Mouse (Mus musculus): ENCODE data around the gene Fbxl13. TPM values are rescaled to one million over a fixed set of nuclear protein-coding genes. Genes with fewer than 3 reads are reported as not detected.

Gene Fbxl13
- total and polyA plus RNA-seq, 3 experiments = 0.14 to 0.30 (median 0.19) TPM

- Histone ChIP-seq H3K4me3 (replicated peaks in 1 of 3; ENCODE audit: low read depth in 2 of 3, low read length in 2 of 3, poor library complexity in 1 of 3) (no peak overlapping the region), H3K4me2 (ENCODE audit: insufficient read depth, low read depth, poor library complexity, severe bottlenecking) (no peak overlapping the region), H3K9me3 (replicated peaks; ENCODE audit: low read length) (no peaks in the 10 kb centered on the region), H3K27me3 (replicated peaks) (no peaks in the 10 kb centered on the region), H3K79me2 (replicated peaks; ENCODE audit: control insufficient read depth, extremely low read depth, insufficient read depth, poor library complexity, severe bottlenecking) (no peaks in the 10 kb centered on the region), H3K9ac (ENCODE audit: insufficient read depth, low read depth) (no peak overlapping the region), H3K4me1 (ENCODE audit: control insufficient read depth in 1 of 2, insufficient read depth in 2 of 2) (0 out of 4 replicates have a peak, but pooled peaks cover 0 to 2% of the 10 kb centered on the region in 2 experiments), H3K36me3 (replicated peaks in 1 of 2; ENCODE audit: control insufficient read depth in 1 of 2, insufficient read depth in 1 of 2, low read length in 1 of 2) (no peaks in the 10 kb centered on the region), H3K27ac (ENCODE audit: insufficient read depth, low read depth) (no peak overlapping the region)
- no peak for TF ChIP-seq RCOR1 (conservative IDR thresholded peaks at IDR 0.05; ENCODE audit: low read depth, low read length)
- TF ChIP-seq POLR2A (IDR thresholded peaks at IDR 0.05; ENCODE audit: low read depth, low read length) = no peak
- TF ChIP-seq RAD21 (IDR thresholded peaks at IDR 0.05; ENCODE audit: low read depth, low read length) = no peak
- no peak for TF ChIP-seq ZC3H11A (IDR thresholded peaks at IDR 0.05; ENCODE audit: low read depth, low read length)
- no peak for TF ChIP-seq TCF12 (IDR thresholded peaks at IDR 0.05; ENCODE audit: low read depth, low read length)
- TF ChIP-seq CHD1 (IDR thresholded peaks at IDR 0.05; ENCODE audit: low read depth, low read length) = no peak
- TF ChIP-seq ZMIZ1 (IDR thresholded peaks at IDR 0.05; ENCODE audit: low read depth, low read length) = no peak
- TF ChIP-seq ZNF384 (IDR thresholded peaks at IDR 0.05; ENCODE audit: low read depth, low read length) = no peak
- no peak for TF ChIP-seq ZKSCAN1 (IDR thresholded peaks at IDR 0.05; ENCODE audit: borderline replicate concordance, low read depth, low read length)
- TF ChIP-seq MAFK (IDR thresholded peaks at IDR 0.05; ENCODE audit: insufficient replicate concordance, low read length) = no peak
- TF ChIP-seq ELF1 (IDR thresholded peaks at IDR 0.05; ENCODE audit: low read depth, low read length) = no peak
- TF ChIP-seq ETS1 (conservative IDR thresholded peaks at IDR 0.05; ENCODE audit: low read depth, low read length) = no peak
- no peak for TF ChIP-seq NRF1 (IDR thresholded peaks at IDR 0.05; ENCODE audit: low read depth, low read length)
- in situ Hi-C loops (cut with MboI; ENCODE audit: low pct_ligation_motif_present, low pct_unique_long_range_greater_than_20kb, low sequenced_read_pairs) (no loop called here), dilution Hi-C loops (cut with MboI; ENCODE audit: extremely low pct_ligation_motif_present, extremely low pct_unique_long_range_greater_than_20kb, low sequenced_read_pairs) (no loop called here)
- DNase-seq (ENCODE audit: extremely low read depth) = no peak
Observed at GRCm38 (mm10) chr5:21694854-21695490, 49.5 kb upstream of the Fbxl13 start.

GRCm38 (mm10) chr5:21693372-21693870 lies 48.0 kb upstream of the Fbxl13 start:
- H3K9me3 ChIP-seq (replicated peaks; ENCODE audit: low read length) = no peaks in the 10 kb centered on the region
- no peaks in the 10 kb centered on the region for H3K27me3 ChIP-seq (replicated peaks)
- DNase-seq (ENCODE audit: extremely low read depth) = no peak
- H3K4me1 ChIP-seq (ENCODE audit: control insufficient read depth in 1 of 2, insufficient read depth in 2 of 2) = 0 out of 4 replicates have a peak, but pooled peaks cover 0 to 2% of the 10 kb centered on the region in 2 experiments
- no peak overlapping the region for H3K27ac ChIP-seq (ENCODE audit: insufficient read depth, low read depth)
- TF ChIP-seq TCF12 (IDR thresholded peaks at IDR 0.05; ENCODE audit: low read depth, low read length) = no peak
- TF ChIP-seq MYC (IDR thresholded peaks at IDR 0.05; ENCODE audit: low read depth, low read length) = no peak
- no peak for TF ChIP-seq MXI1 (IDR thresholded peaks at IDR 0.05; ENCODE audit: low read depth, low read length)
- TF ChIP-seq RCOR1 (conservative IDR thresholded peaks at IDR 0.05; ENCODE audit: low read depth, low read length) = no peak
- no peak for TF ChIP-seq ZC3H11A (IDR thresholded peaks at IDR 0.05; ENCODE audit: low read depth, low read length)
- TF ChIP-seq NRF1 (IDR thresholded peaks at IDR 0.05; ENCODE audit: low read depth, low read length) = no peak
- no peak for TF ChIP-seq CHD1 (IDR thresholded peaks at IDR 0.05; ENCODE audit: low read depth, low read length)
- no peak for TF ChIP-seq ZMIZ1 (IDR thresholded peaks at IDR 0.05; ENCODE audit: low read depth, low read length)
- no peak for TF ChIP-seq MAFK (IDR thresholded peaks at IDR 0.05; ENCODE audit: insufficient replicate concordance, low read length)
- TF ChIP-seq JUN (IDR thresholded peaks at IDR 0.05; ENCODE audit: insufficient read depth, low read depth, low read length) = no peak
- no peak for TF ChIP-seq E2F4 (IDR thresholded peaks at IDR 0.05; ENCODE audit: insufficient replicate concordance, low read depth, low read length)
- no peak for TF ChIP-seq CHD2 (IDR thresholded peaks at IDR 0.05; ENCODE audit: low read length)
- no peak for TF ChIP-seq PAX5 (IDR thresholded peaks at IDR 0.05; ENCODE audit: low read length)
- no peak for TF ChIP-seq EP300 (IDR thresholded peaks at IDR 0.05; ENCODE audit: low read length)
- no peak for TF ChIP-seq CTCF (conservative IDR thresholded peaks at IDR 0.05 in 1 of 2, IDR thresholded peaks at IDR 0.05 in 1 of 2; ENCODE audit: low read depth in 2 of 2, low read length in 2 of 2)
- no peaks in the 10 kb centered on the region for H3K36me3 ChIP-seq (replicated peaks in 1 of 2; ENCODE audit: control insufficient read depth in 1 of 2, insufficient read depth in 1 of 2, low read length in 1 of 2)
- no peak overlapping the region for H3K4me2 ChIP-seq (ENCODE audit: insufficient read depth, low read depth, poor library complexity, severe bottlenecking)
- in situ Hi-C loops (cut with MboI; ENCODE audit: low pct_ligation_motif_present, low pct_unique_long_range_greater_than_20kb, low sequenced_read_pairs) (no loop called here), dilution Hi-C loops (cut with MboI; ENCODE audit: extremely low pct_ligation_motif_present, extremely low pct_unique_long_range_greater_than_20kb, low sequenced_read_pairs) (no loop called here)
- no peaks in the 10 kb centered on the region for H3K79me2 ChIP-seq (replicated peaks; ENCODE audit: control insufficient read depth, extremely low read depth, insufficient read depth, poor library complexity, severe bottlenecking)
- H3K4me3 ChIP-seq (replicated peaks in 1 of 3; ENCODE audit: low read depth in 2 of 3, low read length in 2 of 3, poor library complexity in 1 of 3) = no peak overlapping the region
- H3K9ac ChIP-seq (ENCODE audit: insufficient read depth, low read depth) = no peak overlapping the region

Data from CH12.LX (cell line).